Mouse (Mus musculus) CD4-positive, CD25-positive, alpha-beta regulatory T cell, adult 2 months (primary cell): ENCODE data around the gene Dqx1.
A peak's percentile ranks its signal among the peaks of the same experiment; 100 is the strongest.

Experiments used
- DNase-seq: peaks from one replicate; pipeline ENCODE4 v3.0.0-alpha.2; 2012; ENCODE audit warnings: low read depth, low spot score

The Dqx1 gene

DNA sequence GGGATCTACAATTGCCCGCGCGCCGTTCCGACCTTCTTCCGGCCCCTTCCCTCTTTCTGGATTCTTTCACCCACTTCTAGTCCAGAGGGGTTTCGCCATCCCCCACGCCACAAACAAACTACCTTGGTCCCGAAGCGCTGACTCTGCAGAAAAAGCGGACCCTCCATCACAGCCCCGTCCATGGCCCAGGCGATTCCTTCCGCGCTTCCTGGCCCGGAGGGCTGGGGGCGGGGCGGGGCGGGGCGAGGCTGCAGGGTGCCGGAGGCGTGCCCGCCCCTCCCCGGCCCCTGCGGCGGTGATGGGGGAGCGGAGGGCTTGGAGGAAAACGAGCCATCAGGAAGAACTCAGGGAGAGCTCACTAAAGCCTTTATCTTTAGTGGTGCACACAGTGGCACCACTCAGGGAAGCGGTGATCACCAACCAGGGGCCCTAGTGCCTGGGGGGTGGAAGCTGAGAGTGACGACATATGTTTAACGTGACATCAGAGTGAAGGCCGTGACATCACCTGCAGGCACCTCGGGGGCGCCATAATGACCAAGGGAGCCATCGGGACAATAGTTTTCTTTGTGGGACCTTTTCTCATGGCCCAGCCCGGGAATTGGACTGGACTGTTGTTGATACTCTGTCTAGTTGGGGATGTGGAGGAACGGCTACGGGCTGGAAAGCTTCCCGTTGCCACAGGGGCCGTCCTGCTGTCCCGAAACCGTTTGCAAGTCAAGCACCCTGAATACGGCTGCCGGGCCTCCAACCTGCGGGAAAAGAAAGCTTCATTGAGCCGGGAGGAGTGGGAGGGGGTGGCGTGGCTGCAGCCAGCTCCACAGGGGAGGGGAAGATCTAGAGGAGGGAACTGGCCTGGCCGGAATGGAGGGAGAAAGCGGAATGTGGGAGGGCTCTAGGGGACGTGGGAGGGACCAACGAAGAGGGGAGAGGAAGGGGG is 24.1 kb upstream of the Dqx1 start, which contains the start of the genes Dok1 and Loxl3:
TSS of gene Dok1 (minus strand) at position 223 of the 937 bp plus-strand sequence.
TSS of gene Loxl3 (plus strand) at position 925 of the 937 bp plus-strand sequence.
- peak; percentile 84 for DNase-seq

DNA sequence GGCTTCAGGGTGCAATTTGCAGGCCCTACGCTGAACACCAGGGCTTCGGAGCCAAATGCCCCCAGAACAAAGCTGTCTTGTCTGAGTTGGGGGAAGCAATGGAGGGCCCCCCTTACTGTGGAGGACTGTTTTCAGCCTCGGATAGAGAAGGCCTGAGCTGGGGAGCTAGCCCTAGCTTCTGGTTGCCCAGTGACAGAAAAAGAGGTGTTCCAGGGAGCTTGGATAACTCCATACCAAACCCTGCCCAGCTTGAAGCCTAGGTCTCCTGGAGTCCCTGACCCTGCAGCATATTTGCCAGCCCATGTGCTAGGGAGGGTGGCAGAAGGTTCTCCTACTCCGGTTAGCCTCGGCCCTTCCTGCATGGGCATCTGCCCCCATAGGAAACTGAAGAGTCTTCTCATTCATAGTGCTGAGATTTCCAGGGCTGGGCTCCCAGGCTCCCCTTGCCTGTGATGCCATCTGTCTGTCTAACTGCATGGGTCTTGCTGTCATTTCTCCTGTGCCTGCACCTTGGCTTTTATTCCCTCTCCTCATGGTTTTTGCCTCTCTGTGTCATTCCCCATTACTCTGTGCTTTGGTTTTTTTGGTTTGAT is 23.1 kb upstream of the Dqx1 start:
- no peak for DNase-seq

DNA sequence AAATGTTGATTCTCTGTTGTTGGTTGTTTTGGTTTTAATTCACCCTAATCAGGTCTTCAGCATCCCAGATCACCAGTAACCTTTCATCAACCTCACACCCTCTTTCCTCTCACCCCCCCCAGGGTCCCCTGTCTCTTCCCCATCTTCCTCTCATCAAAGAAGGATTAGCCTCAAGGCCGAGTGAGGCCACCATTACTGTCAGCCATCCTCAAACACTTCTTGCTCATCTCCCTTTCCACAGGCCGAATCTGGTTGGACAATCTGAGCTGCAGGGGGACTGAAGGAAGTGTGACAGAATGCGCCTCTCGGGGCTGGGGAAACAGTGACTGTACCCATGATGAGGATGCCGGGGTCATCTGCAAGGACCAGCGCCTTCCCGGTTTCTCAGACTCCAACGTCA is 20.5 kb upstream of the Dqx1 start:
- no peak for DNase-seq

DNA sequence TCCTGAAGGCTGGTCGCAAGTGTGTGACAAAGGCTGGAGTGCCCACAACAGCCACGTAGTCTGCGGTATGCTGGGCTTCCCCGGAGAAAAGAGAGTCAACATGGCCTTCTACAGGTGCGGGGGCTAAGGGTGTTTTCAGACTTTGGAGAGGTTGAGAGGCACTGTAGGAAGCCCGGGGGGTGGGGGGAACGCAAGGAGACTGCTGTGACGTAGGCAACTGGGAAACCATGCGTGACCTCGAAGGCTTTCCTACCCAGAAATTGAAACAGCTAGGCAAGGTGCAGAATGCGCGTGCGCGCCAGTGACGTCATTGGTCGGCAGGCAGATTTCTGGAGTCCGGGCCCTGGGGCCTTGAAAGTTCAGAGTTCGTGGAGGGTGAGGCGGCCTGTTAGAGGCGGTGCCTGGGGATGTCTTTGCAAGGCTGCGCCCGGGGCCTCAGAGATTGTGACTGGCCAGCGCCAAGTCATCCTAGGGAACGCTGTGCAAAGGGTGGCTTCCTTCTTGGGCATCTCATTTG is 19.1 kb upstream of the Dqx1 start:
- peak; percentile 93 for DNase-seq

DNA sequence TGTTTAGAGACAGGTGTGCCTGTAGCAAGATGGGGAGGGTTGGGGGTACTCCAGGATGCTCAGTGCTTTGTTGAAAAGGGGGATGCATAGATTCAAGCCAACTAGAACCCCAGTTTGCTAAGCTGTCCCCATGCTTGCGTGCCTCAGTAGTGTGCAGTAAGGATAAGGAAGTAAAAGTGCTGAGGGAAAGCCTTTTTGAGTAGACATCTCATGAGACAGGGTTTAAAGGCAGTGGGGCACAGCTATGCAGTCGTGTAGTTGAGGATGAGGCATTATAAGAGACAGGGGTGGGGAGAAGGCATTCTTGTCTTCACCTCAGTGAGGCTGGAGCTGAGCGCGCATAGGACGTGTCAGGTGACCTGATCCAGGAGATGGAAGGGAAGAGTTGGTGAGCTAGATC is 17.0 kb upstream of the Dqx1 start:
- no peak for DNase-seq

DNA sequence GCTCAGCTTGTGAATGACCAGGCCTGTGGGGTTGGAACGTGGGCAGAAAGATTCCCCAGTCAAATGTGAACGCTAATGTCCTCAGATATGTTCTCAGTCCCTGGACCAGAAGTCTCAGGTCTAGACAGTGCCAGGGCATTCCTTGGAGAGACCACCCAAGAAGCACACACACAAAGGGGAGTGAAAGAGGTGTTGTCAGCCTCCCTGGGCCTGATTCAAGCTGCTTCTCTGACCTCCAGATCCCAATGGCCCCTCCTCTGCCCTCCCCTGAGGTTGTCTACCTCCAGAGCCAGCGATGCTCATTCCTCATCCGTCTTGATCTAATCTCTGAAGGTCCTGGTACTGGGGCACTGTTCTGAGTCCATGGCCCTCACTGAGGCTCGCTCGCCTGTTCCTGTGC is 14.1 kb upstream of the Dqx1 start:
- no peak for DNase-seq

DNA sequence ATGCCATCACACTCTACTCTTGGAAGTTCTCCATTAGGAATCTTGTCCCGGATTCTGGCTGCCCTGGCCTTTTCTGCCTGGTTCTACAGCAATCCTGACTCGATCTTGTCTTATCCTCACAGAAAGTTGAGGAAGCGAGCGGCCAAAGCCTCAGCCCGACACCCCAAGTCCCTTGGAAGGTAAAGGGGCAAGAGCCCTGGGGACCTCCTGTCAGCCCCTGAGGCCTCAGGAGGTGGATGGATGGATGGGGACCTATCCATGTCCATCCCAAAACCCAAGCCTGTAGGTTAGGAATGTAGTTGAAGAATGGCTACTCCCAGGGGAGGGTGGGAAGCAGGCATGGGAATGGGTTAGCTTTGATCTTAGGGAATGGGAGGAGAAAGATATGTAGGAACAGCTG is 13.7 kb upstream of the Dqx1 start:
- DNase-seq, result no peak

DNA sequence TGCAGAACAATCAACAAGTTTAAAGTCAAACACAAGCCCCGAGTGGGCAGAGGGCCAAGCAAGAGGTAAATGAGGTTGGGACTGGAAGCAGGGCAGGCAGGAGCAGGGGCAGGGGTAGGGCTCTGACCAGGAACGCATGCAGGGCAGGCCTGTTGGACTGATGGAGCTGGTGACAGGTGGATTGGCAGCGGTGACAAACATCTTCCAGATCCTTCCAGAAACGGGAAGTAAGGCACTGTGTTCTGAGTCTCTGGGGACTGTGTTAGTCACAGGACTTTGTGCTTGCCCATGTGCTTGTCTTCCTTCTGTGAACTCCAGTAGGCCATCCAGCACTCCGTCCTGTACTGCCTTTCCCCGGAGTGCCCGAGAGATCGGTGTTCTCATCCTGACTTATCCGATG is 12.9 kb upstream of the Dqx1 start:
- DNase-seq, result no peak

DNA sequence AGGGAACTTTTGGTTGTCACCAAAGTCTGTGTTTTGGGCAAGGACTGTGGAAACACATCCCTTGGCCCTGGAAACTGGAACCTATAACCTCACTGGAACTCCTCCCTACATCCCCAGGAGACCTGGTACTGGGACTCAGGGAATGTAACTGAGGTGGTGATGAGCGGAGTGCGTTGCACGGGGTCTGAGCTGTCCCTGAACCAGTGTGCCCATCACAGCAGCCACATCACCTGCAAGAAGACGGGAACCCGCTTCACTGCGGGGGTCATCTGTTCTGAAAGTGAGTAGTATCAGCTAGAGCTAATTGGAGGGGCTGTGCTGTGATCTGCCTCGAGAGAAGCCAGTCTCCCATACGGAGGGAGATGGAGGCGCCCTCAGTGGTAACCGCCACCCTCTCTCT is 8.3 kb upstream of the Dqx1 start:
- DNase-seq, result no peak

DNA sequence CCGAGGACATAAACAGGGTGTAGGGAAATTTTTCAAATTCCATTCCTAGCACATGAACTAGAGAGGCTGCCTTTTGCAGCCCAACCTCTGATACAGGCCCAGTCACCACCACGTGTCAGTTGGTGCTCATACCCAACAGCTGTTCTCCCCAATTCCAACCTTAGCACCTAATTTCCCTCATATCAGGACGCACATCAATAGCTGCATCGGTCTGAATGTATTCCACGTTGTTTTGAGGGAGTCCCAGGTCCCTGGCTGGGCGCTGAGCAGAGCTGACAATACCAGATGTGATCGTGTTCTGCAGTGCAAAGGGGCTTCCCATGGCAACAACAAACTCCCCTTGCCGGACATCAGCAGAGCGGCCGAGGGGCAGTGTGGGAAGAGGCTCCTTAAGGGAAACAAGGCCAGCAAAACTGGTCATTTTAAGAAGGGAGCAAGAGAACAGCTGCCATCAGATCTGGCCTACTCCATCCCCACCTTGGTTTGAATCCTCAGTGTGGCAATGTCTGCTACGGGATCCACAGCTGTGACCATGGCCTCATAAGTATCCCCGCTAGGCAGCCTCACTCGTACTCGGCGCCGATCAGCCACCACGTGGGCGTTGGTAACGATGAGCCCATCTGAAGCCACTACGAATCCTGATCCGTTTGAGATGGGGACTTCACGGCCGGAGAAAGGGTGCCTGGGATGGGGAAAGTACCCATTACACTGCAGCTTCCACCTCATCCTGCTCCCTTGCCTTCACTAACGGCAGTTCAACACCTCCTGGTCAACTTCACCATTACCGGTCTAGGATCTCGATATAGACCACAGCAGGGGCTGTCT is 4.3 kb upstream of the Dqx1 start:
- peak; percentile 71 for DNase-seq

DNA sequence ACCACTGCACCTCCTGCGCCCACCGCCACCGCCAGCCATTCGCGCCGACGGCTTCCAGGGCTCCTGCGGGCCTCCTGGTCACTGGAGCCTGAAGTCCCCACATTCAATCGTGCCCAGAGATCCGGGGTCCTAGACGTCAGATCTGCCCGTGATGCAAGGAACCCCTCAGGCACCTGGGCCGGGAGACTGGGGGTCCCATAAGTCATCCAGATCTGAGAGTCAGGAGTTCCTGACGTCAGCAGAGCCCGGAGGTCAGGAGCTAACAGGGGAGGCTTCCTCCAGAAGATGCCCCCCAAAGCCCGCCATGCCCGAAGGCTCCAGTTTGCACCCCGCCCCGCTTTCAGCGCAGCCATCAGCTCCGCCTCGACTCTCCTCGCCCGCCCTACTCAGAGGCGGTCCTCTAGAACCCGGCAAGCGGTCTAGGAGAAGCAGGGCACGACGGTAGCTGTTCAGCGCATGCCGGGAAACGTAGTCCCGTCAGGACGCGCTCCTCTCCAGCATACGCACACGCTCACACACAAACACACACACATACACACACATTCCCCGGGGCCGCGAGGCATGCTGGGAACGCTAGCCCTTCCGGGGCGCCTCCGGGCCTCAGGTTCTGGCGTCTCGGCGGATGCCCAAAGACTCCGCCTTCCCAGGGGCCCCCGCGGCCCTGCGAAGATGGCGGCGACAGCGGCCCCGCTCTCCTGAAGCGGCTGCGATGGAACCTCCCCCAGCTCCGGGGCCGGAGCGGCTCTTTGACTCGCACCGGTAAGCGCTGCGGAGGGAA is 3.4 kb upstream of the Dqx1 start, which contains the start of gene Aup1:
TSS of gene Aup1 (plus strand) at position 448 of the 778 bp plus-strand sequence.
- peak; percentile 99 for DNase-seq

DNA sequence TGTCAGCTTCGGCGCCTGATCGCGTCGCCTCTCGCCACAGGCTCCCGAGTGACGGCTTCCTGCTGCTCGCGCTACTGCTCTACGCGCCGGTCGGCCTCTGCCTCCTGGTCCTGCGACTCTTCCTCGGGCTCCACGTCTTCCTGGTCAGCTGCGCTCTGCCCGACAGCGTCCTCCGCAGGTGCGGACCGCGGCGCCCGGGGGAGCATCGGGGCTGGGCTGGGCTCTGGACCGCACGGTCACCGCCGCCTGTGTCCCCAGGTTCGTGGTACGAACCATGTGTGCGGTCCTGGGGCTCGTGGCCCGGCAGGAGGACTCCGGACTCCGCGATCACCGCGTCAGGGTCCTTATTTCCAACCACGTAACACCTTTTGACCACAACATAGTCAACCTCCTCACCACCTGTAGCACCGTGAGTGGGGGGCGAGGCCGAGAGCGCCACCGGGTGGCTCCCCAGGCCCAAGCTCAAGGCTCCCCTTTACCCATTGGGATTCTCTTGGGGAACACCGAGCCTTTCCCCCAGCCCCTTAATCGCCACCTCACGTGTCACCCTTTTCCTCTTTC is 2.7 kb upstream of the Dqx1 start, which contains the start of gene Htra2:
TSS of gene Htra2 (minus strand) at position 403 of the 561 bp plus-strand sequence.
- DNase-seq, result peak; percentile 58

DNA sequence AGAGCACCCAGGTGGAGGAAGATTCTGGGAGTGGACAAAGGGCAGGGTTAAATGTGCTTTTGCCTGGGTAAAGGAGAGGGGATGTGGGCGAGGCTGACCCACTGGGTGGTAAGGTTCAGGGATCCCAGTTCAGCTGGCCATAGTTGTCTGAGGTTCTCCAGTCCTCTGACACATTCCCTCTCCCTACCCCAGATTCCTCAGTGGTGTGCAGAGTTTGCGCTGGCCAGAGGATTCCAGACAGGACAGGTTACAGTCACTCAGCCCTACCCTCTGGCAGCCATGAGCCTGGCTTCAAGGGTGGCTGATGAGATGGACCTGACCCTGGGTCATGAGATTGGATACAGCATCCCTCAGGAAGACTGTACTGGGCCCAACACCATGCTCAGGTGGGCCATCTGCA is 1.1 kb downstream of the Dqx1 start:
- no peak for DNase-seq

DNA sequence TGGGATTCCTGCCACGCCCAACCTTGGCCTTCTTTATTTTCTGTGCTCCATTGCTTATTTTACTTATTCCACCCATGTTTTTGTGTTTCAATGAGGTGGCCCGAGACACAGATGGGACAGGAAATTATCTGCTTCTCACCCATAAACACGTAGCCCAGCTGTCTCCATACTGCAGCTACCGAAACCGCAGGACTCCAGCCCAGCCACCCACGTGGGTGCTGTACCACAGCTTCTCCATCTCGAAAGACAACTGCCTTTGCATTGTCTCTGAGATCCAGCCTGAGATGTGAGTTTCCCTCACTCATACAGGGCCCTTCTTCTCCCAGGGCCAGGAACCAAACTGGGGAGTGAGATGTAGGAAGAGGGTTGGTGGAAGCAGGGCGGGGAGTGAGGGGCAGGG is 8.4 kb downstream of the Dqx1 start:
- peak; percentile 45 for DNase-seq

DNA sequence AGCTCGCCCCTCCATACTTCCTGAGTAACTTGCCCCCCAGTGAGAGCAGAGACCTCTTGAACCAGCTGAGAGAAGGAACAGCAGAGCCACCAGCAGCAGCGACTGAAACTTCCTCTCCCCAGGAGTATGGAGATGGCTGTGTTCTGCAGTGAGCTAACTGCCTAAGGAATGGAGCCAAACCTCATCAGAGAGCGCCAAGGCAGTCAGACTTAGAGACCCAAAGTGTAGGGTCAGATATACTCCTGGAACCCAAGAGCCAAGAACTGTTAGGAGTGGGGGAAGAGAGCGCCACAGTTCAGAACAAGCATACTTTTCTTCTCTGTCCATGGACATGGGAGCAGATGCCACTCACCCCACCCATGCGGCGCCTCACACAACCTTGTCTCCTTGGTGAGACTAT is 8.8 kb downstream of the Dqx1 start:
- no peak for DNase-seq

DNA sequence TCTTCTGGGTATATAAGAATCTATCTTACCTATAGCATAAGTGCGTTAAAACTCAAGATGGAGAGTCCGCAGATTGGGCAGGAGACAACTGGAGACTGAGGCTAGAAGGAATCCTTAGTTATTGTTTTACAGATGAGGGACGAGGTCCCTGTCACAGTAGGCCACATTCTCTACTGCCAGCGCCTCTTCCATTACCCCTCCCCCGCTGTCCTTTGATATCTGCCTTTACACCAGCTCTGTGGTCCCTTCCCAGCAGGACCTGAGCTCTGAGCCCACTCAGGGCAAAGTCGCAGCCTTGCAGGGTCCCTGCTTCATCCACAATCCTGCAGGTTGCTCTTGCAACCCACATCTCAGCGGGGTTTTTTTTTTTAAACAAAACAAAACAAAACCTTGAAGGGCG is 10.6 kb downstream of the Dqx1 start:
- DNase-seq, result no peak

DNA sequence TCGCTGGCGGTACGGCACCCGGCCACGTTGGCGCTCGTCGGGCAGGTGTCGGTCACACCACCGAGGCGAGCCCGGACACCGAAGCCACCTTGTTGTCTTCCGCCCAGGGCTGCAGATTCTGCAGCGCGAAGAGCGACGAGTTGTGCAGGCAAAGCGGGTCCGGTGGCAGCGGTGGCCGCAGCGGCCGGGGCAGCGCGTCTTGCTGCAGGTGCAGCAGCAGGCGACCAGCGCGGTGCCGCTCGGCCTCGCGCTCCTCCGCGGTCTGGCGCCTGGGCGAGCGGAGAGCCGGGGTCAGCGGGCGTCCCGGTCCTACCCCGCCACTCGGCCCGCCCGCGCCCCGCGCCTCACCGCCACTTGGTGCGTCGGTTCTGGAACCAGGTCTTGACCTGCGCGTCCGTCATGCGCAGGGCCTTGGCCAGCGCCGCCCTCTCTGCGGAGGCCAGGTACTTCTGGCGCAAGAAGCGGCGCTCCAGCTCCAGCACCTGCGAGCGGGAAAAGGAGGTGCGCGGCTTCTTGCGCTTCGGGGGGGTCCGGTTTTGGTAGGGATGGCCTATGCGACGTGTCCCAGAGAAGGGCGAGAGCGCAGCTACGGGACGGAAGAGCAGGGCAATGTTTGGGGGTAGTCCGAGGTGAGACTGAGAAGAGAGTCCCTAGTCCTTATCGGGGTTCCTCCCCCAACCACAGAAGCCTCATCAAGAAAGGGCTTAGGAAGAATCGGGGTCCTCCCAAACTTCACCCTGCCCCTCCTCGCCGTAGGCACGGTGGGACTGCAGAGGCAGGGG is 11.3 kb downstream of the Dqx1 start:
- DNase-seq, result peak; percentile 26

DNA sequence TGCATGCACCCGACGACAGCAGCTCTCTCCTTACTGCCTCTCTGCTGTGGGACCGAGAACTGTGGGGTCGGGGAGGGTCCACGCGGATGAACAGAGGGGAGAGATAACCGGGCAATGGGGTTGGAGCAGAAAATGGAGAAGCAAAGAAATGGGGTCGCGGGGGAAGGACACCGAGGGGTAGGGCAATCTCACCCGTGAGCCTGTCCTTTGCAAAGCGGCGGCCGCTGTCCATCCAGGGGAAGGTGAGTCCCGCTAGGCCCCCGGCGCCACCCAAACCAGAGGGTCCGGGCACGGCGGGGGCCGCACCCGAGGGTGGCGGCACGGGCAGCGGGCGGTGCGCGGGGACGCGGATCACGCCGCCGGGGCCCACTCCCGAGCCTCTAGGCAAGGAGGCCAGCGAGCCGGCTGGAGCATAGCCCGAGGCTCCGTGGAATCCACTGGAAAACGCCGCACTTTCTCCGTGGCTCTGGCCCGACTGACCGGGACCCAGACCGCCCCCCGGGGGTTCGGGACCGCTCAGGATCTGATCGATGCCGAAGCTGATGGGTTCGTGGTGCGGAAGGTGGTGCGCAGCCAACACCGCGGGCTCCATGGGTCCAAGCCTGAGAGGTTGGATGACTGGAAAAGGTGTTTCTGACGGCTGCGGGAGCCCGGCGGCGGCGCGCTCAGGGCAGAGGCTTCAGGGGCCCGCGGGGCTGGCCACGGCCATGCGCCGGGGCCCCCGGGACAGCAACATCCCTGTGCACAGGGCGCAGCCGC is 12.0 kb downstream of the Dqx1 start:
- DNase-seq, result peak; percentile 27

DNA sequence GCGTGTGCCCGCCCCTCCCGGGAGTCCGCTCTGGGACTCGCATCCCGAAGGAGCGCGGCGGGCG is 12.4 kb downstream of the Dqx1 start, which contains the start of gene Tlx2:
TSS of gene Tlx2 (minus strand) at position 47 of the 64 bp plus-strand sequence.
- no peak for DNase-seq
